Mouse (Mus musculus): ENCODE results near the gene Eif2b4.
"Not testable (repeated sequence)": the region's sequence is repeated elsewhere in the genome, so short reads cannot be mapped to it uniquely, and the experiment has no call there.

Gene Eif2b4

DNA sequence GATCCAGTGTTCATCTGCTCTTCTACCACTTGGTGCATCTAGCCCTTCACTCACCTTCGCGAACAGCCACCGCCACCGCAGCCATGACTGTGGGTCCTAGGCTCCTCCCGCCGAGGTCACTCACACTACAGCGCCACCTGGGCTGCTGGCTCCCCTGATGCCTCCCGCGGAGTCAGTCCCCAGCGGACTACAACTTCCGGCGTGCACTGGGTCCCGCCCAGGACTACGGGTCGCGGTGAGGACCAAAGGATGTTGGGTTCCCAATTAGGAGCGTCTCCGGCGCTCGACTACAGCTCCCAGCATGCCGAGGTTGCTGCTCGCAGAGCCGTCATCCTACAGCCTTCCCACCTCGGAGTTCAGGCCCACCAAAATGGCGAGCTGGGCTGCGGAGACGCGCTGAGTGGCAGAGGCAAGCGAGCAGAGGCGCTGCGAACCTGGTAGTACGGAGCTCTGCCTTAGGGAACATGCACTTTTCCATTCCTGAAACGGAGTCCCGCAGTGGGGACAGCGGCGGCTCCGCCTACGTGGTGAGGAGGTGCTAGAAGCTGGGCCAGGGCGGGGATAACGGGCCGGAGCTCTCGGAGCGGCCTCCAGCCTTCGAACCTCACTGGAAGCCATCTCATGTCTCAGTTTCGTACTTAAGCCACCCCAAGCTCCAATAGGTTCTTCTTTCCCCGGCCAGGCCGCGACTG is at the start of gene Eif2b4, which contains the start of gene Snx17:
TSS of gene Eif2b4 (minus strand) at position 492 of the 692 bp plus-strand sequence.
TSS of gene Snx17 (plus strand) at position 289 of the 692 bp plus-strand sequence.
- DNase-seq (ENCODE audit: low spot score in 2 of 2): peak; percentile 98 to 99

DNA sequence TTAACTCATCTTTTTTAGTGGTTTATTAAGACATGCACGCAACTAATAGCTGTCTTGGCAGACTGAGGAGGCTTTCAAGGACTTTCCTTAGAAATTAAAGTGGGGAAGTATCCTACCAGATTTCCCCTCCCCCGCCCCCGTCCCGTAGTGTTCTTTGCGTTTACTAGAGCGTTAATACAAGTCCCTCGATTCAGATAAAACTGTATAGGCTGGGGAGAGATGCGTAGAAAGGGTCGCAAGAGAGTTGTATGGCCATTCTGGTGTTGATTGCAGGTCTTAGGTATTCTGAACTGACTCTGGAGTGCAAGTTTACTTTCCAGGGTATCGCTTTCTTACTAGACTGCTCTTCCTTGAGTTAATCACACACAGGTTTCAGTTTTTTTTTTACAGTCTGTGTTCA is 49.0 kb upstream of the Eif2b4 start:
- DNase-seq (ENCODE audit: low spot score in 2 of 2): no peak

DNA sequence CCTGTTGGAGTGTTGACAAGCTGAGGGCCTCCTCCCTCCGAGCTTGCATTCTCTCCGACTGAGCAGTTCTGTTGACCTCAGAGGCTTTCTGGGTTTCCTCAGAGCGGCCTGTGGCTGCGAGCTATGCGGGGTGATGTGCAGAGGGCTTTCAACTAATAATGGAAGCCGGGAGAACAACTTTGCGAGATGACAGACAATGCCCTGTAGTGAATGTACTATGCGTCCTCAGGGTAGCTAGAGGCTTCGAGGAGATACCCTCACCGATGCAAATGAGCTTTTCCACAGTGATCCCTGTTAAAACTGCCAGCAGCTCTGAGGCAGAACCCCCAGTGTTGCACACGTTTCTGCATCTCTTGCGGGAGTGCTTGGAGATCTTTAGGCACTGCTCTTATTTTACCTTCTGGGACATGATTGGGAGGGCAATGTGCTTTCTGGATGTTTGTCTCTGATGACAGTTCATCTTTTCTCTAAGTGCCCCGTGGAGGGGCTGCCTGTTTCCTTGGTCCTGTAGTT is 48.3 kb upstream of the Eif2b4 start:
- no peak for DNase-seq (ENCODE audit: low spot score in 2 of 2)

GRCm38 (mm10) chr5:31240637-31241521 is 47.6 kb upstream of the Eif2b4 start, which contains the start of the genes Nrbp1 and Gm9970:
Nrbp1 (plus strand) TSS chr5:31240864.
Gm9970 (minus strand) TSS chr5:31241232.
- DNase-seq (ENCODE audit: low spot score in 2 of 2): peak; percentile 93 to 95

DNA sequence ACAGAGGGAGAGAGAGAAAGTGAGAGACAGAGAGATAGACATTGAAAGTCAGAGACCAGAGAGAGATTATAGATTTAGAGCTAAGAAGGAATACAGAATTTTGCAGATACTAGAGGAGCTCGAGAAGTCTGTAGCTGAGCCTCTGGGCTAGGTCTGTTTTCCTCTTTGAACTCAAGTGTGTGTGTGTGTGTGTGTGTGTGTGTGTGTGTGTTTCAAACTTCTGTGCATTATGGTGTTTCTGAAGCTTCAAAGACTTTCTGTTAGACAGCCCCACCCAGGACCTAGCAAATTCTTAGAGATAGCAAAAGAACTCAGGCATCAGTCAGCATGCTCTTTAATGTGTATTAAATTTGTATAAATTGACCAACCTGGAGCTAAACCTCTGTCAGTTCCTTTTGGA is 33.4 kb upstream of the Eif2b4 start:
- no peak for DNase-seq (ENCODE audit: low spot score in 2 of 2)

DNA sequence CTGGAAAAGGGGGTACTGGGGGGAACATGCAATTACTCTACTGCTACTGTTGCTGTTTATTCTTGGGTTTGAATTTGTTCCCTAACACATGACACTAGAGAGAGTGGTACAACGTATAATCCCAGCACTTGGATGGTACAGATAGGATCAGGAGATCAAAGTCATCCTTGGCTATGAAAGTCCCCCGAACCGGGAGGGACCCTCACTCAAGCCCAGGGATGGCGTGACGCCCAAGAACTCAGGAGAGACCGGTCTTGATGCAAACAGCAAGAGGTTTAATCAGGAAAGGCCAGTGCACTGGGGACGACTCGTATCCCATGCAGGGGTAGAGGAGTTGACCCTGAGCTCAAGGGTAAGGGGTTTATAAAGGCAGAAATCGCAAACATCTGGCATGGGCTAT is 29.5 kb upstream of the Eif2b4 start:
- DNase-seq (ENCODE audit: low spot score in 2 of 2): no peak

- DNase-seq (ENCODE audit: low spot score in 2 of 2): peak in 1 of 2 experiments; percentile 32
Observed at GRCm38 (mm10) chr5:31221304-31221945, 28.2 kb upstream of the Eif2b4 start.

GRCm38 (mm10) chr5:31220448-31221303 is 27.4 kb upstream of the Eif2b4 start, which contains the start of gene Ppm1g:
Ppm1g (minus strand) TSS chr5:31220687.
- DNase-seq (ENCODE audit: low spot score in 2 of 2): peak; percentile 92 to 96

GRCm38 (mm10) chr5:31219911-31220447 is 26.7 kb upstream of the Eif2b4 start:
- DNase-seq (ENCODE audit: low spot score in 2 of 2): no peak

- no peak for DNase-seq (ENCODE audit: low spot score in 2 of 2)
Observed at GRCm38 (mm10) chr5:31219474-31219873, 26.2 kb upstream of the Eif2b4 start.

DNA sequence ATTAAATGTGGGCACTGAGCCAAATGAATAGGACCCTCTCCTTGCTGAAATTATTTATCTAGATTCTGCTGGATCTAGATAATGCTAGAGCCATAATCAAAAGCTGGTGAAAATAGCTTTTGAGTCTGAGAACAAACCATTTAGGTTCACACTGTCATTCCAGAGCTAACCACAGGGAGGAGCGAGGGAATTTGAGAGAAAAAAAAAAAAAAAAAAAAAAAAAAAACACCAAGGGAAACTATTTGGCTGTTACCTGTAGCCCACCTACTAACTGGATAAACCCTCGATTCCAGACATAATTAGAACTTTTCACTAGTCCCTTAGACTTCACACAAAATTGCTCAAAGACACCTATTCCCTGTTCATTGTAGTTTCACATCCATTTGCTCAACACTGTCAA is 25.8 kb upstream of the Eif2b4 start:
- DNase-seq (ENCODE audit: low spot score in 2 of 2): no peak

GRCm38 (mm10) chr5:31218294-31218693 is 25.1 kb upstream of the Eif2b4 start:
- DNase-seq (ENCODE audit: low spot score in 2 of 2): no peak

DNA sequence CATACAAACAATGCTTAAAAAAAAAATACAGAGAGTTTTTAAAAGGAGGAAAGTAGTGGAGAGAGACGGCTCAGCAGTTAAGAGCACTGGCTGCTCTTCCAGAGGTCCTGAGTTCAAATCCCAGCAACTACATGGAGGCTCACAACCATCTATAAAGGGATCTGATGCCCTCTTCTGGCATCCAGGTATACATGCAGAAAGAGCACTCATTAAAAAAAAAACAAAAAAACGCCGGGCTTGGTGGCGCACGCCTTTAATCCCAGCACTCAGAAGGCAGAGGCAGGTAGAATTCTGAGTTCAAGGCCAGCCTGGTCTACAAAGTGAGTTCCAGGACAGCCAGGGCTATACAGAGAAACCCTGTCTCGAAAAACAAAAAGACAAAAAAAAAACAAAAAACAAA is 23.3 kb upstream of the Eif2b4 start:
- not testable (repeated sequence) for DNase-seq (ENCODE audit: low spot score in 2 of 2)

DNA sequence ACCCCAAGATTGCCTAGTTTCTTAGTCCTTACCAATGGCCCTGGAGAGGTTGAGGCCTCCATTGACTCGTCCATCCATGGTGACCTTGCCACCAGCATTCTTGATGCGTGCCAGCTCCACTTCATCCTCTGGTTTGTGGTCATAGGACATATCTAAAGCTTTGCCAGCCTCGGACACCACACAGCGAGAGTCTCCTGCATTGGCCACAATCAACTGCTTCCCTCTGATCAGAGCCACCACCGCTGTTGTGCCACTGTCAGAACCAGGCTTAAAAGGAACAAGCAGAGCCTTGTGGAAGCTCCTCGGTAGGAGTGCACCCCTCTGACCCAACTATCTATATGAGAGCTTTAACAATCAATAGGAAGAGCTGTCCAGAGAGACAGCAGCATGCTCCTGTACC is 11.2 kb upstream of the Eif2b4 start:
- no peak for DNase-seq (ENCODE audit: low spot score in 2 of 2)

- DNase-seq (ENCODE audit: low spot score in 2 of 2): no peak
Observed at GRCm38 (mm10) chr5:31203866-31204265, 10.6 kb upstream of the Eif2b4 start.

DNA sequence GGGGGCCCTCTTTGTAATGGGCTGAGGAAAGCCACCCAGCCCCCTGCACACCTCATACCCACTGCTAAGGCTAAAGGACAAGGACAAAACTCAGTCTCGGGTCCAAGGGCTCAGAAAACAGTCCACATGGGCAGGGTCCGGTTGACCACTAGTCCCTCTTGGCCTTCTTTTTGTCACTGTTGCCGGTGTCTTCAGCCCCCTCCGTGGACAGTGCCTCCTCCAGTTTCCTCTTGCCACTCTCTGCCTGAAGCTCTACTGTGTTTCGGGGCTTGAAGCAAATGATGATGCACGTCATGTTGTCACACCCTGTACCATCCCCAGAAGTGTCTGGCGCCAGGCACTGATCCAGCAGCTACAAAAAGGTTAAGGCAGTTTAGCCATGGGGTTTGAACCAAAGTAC is 9.7 kb upstream of the Eif2b4 start:
- no peak for DNase-seq (ENCODE audit: low spot score in 2 of 2)

DNA sequence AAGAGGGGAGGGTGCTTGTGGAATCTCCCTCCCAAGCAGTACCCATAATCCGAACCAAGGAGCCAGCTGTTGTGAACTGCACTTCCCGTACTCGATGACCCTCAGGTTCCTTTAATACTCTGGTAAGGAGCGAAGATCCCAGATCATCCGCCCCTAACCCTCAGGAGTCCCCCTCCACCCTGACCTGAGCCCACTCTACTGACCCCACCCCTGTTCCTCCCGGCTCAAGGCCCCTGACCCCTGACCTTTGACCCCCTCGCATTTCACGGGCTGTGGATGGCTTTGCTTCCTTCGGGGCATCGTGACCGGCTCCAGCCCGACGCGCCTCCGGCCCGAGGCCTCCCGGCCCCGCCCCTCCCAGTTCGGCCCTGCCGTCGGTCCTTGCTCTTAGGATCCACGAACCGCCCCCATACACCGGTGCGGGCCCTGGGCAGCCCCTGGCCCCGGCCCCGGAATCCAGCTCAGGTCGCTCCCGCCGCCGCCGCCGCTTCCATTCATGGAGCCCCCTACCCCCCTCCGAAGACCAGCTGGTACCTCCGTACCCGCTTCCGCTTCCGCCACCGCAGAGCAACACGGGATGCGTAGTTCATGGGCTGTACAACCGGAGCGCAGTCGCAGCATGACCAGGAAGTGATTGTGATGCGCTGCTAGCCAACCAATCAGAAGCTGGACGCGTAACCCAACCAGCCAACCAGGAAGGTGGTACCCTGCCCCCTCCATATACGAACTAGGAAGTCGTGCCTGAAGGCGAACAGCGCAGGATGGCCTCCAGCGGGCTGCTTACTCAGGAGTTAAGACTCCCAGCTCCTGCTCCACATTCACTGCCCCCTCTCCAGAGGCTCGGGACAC is 8.7 kb upstream of the Eif2b4 start, which contains the start of gene Zfp513:
TSS of gene Zfp513 (minus strand) at position 562 of the 849 bp plus-strand sequence.
- peak; percentile 96 to 99 for DNase-seq (ENCODE audit: low spot score in 2 of 2)

- DNase-seq (ENCODE audit: low spot score in 2 of 2): no peak
Observed at GRCm38 (mm10) chr5:31201042-31201741, 8.0 kb upstream of the Eif2b4 start.

DNA sequence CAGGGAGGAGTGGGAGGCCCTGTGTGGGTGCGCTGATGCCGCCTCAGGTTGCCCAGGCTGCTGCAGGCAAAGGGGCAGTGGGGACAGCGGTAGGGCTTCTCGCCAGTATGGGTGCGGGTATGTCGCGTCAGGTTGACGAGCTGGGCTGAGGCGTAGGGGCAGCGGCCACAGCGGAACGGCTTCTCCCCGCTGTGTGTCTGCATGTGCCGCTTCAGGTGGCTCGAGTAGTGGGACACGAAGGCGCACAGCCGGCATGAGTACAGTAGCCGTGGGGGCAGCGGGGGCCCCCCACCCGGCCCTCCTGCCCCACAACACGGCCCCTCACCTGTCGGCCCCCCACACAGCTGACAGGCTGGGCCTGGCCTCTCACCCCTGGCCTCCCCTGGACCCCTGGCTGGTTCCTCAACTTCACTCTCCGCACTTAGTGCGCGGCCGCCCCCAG is 7.1 kb upstream of the Eif2b4 start:
- DNase-seq (ENCODE audit: low spot score in 2 of 2): peak in 1 of 2 experiments; percentile 45

Measured in frontal cortex, postnatal 10 days (tissue).